Mouse (Mus musculus): ENCODE measurements around the gene Pea15a. TPM values are rescaled to one million over a fixed set of nuclear protein-coding genes. Genes with fewer than 3 reads are reported as not detected.

Pea15a gene
- polyA plus RNA-seq, 1 experiment from 2014 or later: 121 TPM

DNA sequence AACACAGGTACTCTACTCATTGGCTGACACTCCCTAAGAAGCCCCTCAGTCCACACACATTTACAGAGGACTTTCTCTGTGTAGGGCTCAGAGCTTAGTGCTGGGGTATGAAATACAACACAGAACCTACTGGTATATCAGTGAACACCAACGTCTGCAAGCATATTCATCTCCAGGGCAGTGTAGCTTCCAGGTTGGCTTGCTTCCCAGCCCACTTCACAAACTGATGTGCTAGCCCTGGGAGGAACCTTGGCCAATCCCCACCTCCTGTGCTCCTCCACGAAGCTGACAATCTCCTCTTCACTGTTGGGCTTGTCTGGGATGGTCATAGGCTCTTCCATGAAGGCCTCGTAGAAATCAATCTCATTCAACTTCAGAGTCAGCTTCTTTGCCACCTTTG, 8.1 kb upstream of the Pea15a start:
- Histone ChIP-seq H3K4me2 (ENCODE audit: low read depth, low read length) (no peak overlapping the region), H3K9me3 (replicated peaks; ENCODE audit: control insufficient read depth, low read length) (no peaks in the 10 kb centered on the region), H3K4me1 (ENCODE audit: control insufficient read depth, insufficient read depth, low read length) (0 out of 2 replicates have a peak, but pooled peaks cover 2% of the 10 kb centered on the region), H3K36me3 (replicated peaks; ENCODE audit: control insufficient read depth, insufficient read depth, low read depth, low read length) (no peaks in the 10 kb centered on the region), H3K4me3 (ENCODE audit: low read depth, low read length) (no peak overlapping the region), H3K27me3 (ENCODE audit: control insufficient read depth, insufficient read depth, low read length) (no peaks in the 10 kb centered on the region), H3K9ac (replicated peaks; ENCODE audit: low read length) (no peak overlapping the region), H3K27ac (replicated peaks; ENCODE audit: low read depth, low read length) (no peak overlapping the region)
- ATAC-seq (replicated peaks; ENCODE audit: insufficient number of reproducible peaks, low FRiP score, low TSS enrichment, low read depth) (no peak), DNase-seq (ENCODE audit: low spot score) (no peak)
- WGBS: 72% methylated on average over 3 of the region's 3 CpGs

DNA sequence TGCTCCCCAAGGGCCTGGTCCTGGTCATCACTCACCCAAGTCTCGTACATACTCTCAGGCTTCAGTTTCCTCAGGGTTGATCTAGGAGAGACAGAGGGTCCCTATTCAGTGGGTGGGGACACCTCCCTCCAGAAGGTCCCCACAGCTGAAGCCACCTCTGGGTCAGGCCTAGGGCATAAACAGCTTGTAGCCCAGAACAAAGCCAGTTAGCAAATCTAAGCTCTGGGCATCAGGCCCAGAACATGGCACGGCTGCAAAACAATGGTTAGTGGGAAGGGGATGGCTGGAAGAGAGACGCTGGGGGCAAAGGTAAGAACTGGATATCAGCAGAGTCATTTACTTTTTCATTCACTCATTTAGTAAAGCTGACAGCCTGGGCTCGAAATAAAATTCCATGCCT, 7.2 kb upstream of the Pea15a start:
- ATAC-seq (replicated peaks; ENCODE audit: insufficient number of reproducible peaks, low FRiP score, low TSS enrichment, low read depth): no peak
- no peaks in the 10 kb centered on the region for H3K36me3 ChIP-seq (replicated peaks; ENCODE audit: control insufficient read depth, insufficient read depth, low read depth, low read length)
- no peak overlapping the region for H3K9ac ChIP-seq (replicated peaks; ENCODE audit: low read length)
- H3K4me1 ChIP-seq (ENCODE audit: control insufficient read depth, insufficient read depth, low read length): 0 out of 2 replicates have a peak, but pooled peaks cover 2% of the 10 kb centered on the region
- 82% methylated on average over 4 of the region's 4 CpGs for WGBS
- no peaks in the 10 kb centered on the region for H3K9me3 ChIP-seq (replicated peaks; ENCODE audit: control insufficient read depth, low read length)
- no peak overlapping the region for H3K4me3 ChIP-seq (ENCODE audit: low read depth, low read length)
- no peaks in the 10 kb centered on the region for H3K27me3 ChIP-seq (ENCODE audit: control insufficient read depth, insufficient read depth, low read length)
- no peak overlapping the region for H3K4me2 ChIP-seq (ENCODE audit: low read depth, low read length)
- no peak for DNase-seq (ENCODE audit: low spot score)
- H3K27ac ChIP-seq (replicated peaks; ENCODE audit: low read depth, low read length): no peak overlapping the region

DNA sequence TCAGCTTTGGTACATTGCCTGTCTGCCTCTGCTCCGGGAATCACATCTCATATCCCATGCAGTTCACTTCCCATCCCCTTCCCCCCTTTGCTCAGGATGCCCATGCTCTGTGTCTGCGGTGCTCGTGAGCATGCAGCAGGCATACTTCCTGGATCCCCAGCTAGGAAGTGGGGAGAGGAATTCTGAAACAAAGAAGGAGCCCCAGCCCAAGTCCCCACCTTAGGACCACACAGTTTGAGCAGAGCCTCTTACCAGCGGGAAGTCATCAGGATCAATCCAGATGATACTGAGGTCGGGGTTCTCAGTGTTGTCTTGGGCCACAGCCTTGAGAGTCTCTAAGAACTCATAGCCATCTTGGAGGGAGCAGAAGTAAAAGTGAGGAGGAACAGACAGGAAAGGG, 6.2 kb upstream of the Pea15a start:
- H3K9ac ChIP-seq (replicated peaks; ENCODE audit: low read length): no peak overlapping the region; the same call in 1 of the 2 replicates
- H3K4me1 ChIP-seq (ENCODE audit: control insufficient read depth, insufficient read depth, low read length): 0 out of 2 replicates have a peak, but pooled peaks cover 2% of the 10 kb centered on the region
- H3K27ac ChIP-seq (replicated peaks; ENCODE audit: low read depth, low read length): no peak overlapping the region
- DNase-seq (ENCODE audit: low spot score) (no peak), ATAC-seq (replicated peaks; ENCODE audit: insufficient number of reproducible peaks, low FRiP score, low TSS enrichment, low read depth) (no peak)
- no peak overlapping the region for H3K4me2 ChIP-seq (ENCODE audit: low read depth, low read length)
- no peaks in the 10 kb centered on the region for H3K36me3 ChIP-seq (replicated peaks; ENCODE audit: control insufficient read depth, insufficient read depth, low read depth, low read length)
- no peak overlapping the region for H3K4me3 ChIP-seq (ENCODE audit: low read depth, low read length)
- no peaks in the 10 kb centered on the region for H3K27me3 ChIP-seq (ENCODE audit: control insufficient read depth, insufficient read depth, low read length)
- H3K9me3 ChIP-seq (replicated peaks; ENCODE audit: control insufficient read depth, low read length): no peaks in the 10 kb centered on the region
- WGBS: 51% methylated on average over 5 of the region's 5 CpGs

DNA sequence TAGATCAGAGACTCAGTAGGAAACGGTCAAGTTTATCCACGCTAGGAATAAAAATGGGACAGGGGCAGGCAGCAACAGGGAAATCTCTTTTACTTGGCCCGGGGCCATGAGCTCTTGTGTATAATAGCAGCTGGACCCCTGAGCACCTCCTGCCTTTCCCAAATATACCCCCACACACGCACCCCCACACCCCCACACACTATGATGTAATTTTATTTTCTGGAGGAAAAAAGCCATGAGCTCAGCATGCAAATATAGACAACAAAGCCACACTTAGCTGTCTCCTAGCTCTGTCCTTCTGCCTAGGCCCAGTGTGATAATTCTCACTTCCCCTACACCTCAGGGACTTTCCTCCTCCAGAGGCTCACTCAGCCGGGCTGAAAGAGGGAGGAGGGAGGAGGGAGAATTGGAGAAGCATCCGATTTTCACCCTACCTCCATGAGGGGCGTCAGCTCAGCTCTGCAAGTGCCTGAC, 544 bp upstream of the Pea15a start:
- Histone ChIP-seq H3K27me3 (ENCODE audit: control insufficient read depth, insufficient read depth, low read length) (no peaks in the 10 kb centered on the region), H3K9ac (replicated peaks; ENCODE audit: low read length) (no peak overlapping the region), H3K9me3 (replicated peaks; ENCODE audit: control insufficient read depth, low read length) (no peaks in the 10 kb centered on the region), H3K27ac (replicated peaks; ENCODE audit: low read depth, low read length) (no peak overlapping the region), H3K36me3 (replicated peaks; ENCODE audit: control insufficient read depth, insufficient read depth, low read depth, low read length) (no peaks in the 10 kb centered on the region), H3K4me1 (ENCODE audit: control insufficient read depth, insufficient read depth, low read length) (peaks cover 10% of the 10 kb centered on the region), H3K4me2 (ENCODE audit: low read depth, low read length) (peak overlapping the region; percentile 82; the same call in 1 of the 2 replicates), H3K4me3 (ENCODE audit: low read depth, low read length) (no peak overlapping the region)
- WGBS: 27% methylated on average over 7 of the region's 7 CpGs
- ATAC-seq (replicated peaks; ENCODE audit: insufficient number of reproducible peaks, low FRiP score, low TSS enrichment, low read depth) (no peak), DNase-seq (ENCODE audit: low spot score) (no peak)

DNA sequence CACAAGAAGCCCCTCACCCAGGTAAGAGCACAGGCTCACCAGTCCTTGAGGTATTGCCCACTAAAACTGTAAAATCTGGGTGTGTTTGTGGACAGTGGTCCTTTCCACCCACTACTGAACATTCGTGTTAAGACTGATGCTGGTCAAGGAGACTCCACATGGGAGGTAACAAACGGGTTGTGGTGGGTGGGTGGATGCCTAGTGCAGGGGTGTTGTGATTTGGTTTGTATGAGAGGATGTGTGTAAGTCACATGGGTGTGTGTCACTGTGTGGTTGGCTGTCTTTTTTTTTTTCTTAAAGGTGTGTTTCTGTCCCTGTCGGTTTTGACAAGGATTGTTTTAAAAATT, 890 bp downstream of the Pea15a start:
- 21% methylated on average over 3 of the region's 3 CpGs for WGBS
- Histone ChIP-seq H3K9ac (replicated peaks; ENCODE audit: low read length) (peak overlapping the region; percentile 82), H3K27me3 (ENCODE audit: control insufficient read depth, insufficient read depth, low read length) (no peaks in the 10 kb centered on the region), H3K27ac (replicated peaks; ENCODE audit: low read depth, low read length) (peak overlapping the region; percentile 78), H3K4me2 (ENCODE audit: low read depth, low read length) (peak overlapping the region; percentile 82), H3K4me3 (ENCODE audit: low read depth, low read length) (peak overlapping the region; percentile 63), H3K36me3 (replicated peaks; ENCODE audit: control insufficient read depth, insufficient read depth, low read depth, low read length) (no peaks in the 10 kb centered on the region), H3K9me3 (replicated peaks; ENCODE audit: control insufficient read depth, low read length) (no peaks in the 10 kb centered on the region), H3K4me1 (ENCODE audit: control insufficient read depth, insufficient read depth, low read length) (peaks cover 10% of the 10 kb centered on the region)
- ATAC-seq (replicated peaks; ENCODE audit: insufficient number of reproducible peaks, low FRiP score, low TSS enrichment, low read depth) (no peak), DNase-seq (ENCODE audit: low spot score) (no peak)

DNA sequence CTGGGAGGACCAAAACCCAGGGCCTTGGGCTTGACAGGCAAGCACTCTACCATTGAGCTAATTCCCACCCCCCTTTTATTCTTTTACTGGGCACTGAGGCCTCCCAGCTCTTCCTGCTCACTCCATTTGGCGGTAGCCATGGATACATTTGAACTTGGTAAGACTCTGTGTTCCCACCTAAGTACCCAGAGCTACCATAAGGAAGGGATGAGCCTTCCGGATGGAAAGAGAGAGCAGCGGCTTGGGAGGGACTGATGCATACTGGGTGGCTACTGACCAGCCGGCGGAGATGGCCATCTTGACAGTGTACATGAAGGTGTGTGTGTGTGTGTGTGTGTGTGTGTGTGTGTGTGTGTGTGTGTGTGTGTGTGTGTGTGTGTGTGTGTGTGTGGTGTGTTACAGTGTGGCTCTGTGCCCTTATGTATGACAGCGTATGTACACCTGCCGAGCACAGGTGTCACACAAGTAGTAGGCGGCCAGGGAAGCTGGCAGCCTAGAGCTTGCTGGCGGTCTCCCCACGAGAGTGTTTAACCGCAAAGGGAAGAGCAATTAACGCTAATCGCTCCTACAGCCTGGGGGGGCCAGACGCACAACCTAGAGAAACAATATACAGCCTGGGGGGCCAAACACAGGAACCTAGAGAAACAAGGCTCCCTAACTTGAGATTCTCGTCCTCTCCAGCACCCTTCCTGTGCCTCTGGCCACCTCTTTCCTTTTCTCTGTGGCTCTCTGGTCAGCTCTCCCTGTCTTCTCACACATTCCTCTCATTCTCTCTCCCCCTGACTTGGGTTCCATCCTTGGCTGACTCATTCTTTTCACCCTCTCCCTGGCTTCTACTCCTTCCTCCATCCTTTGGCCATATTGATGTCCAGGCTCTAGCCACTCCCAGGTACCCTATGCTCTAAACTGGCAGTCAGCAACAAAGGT, 1.5 kb downstream of the Pea15a start:
- H3K36me3 ChIP-seq (replicated peaks; ENCODE audit: control insufficient read depth, insufficient read depth, low read depth, low read length): no peaks in the 10 kb centered on the region
- peak overlapping the region; percentile 86 for H3K27ac ChIP-seq (replicated peaks; ENCODE audit: low read depth, low read length)
- peak overlapping the region; percentile 63 for H3K4me3 ChIP-seq (ENCODE audit: low read depth, low read length)
- no peaks in the 10 kb centered on the region for H3K9me3 ChIP-seq (replicated peaks; ENCODE audit: control insufficient read depth, low read length)
- 41% methylated on average over 15 of the region's 15 CpGs for WGBS
- H3K4me2 ChIP-seq (ENCODE audit: low read depth, low read length): peak overlapping the region; percentile 82
- no peak for DNase-seq (ENCODE audit: low spot score)
- H3K4me1 ChIP-seq (ENCODE audit: control insufficient read depth, insufficient read depth, low read length): peaks cover 10% of the 10 kb centered on the region
- H3K27me3 ChIP-seq (ENCODE audit: control insufficient read depth, insufficient read depth, low read length): no peaks in the 10 kb centered on the region
- peak overlapping the region; percentile 82 for H3K9ac ChIP-seq (replicated peaks; ENCODE audit: low read length)
- no peak for ATAC-seq (replicated peaks; ENCODE audit: insufficient number of reproducible peaks, low FRiP score, low TSS enrichment, low read depth)

DNA sequence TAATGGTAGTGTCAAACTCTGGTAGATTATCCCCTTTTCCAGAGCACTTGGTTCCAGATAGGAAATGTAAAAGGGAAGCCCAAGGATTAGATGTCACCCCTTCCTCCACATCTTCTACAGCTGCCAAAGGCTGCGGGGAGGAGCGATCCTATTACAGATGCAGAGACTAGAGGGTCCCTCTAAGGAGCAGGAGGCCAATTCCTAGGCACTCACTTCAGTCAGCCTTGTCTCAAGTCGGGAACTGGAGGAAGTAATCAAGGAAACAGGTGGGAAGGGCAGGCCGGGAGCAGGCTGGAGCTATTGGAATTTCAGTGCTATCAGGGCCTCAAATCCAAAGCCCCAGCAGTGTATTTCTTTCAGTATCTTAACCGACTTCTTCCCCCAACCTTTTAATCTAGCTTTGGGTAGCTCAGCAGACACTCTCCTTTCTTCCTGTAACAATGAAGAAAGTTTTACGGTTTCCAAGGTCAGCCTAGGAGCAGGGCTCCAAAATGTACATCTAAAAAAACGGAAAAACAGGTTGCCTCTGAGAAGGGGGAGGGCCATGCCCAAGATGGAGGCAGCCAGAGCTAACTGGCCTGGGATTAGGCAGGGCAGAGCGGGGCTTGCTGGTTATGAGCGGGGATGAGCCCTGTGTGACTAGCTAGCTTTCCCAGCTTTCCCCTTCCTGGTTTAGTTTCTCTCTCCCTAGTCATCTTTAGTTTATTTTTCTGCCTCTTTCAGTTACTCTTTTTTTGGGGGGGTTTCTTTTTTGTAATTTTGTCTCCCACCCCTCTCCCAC, 2.4 kb downstream of the Pea15a start:
- H3K27me3 ChIP-seq (ENCODE audit: control insufficient read depth, insufficient read depth, low read length): no peaks in the 10 kb centered on the region
- H3K4me2 ChIP-seq (ENCODE audit: low read depth, low read length): peak overlapping the region; percentile 13
- 18% methylated on average over 9 of the region's 9 CpGs for WGBS
- H3K9ac ChIP-seq (replicated peaks; ENCODE audit: low read length): peak overlapping the region; percentile 38; the same call in 1 of the 2 replicates
- ATAC-seq (replicated peaks; ENCODE audit: insufficient number of reproducible peaks, low FRiP score, low TSS enrichment, low read depth) (no peak), DNase-seq (ENCODE audit: low spot score) (peak; percentile 54)
- no peak overlapping the region for H3K4me3 ChIP-seq (ENCODE audit: low read depth, low read length)
- H3K27ac ChIP-seq (replicated peaks; ENCODE audit: low read depth, low read length): peak overlapping the region; percentile 86
- no peaks in the 10 kb centered on the region for H3K9me3 ChIP-seq (replicated peaks; ENCODE audit: control insufficient read depth, low read length)
- H3K36me3 ChIP-seq (replicated peaks; ENCODE audit: control insufficient read depth, insufficient read depth, low read depth, low read length): 0 out of 2 replicates have a peak, but pooled peaks cover 1% of the 10 kb centered on the region
- H3K4me1 ChIP-seq (ENCODE audit: control insufficient read depth, insufficient read depth, low read length): peaks cover 10% of the 10 kb centered on the region

Data from embryonic facial prominence, embryonic 11.5 days (tissue).